Mouse (Mus musculus) hindbrain, embryonic 15.5 days (tissue): ENCODE measurements around the gene Evpl. TPM values are rescaled to one million over a fixed set of nuclear protein-coding genes. Genes with fewer than 3 reads are reported as not detected.
A peak's percentile ranks its signal among the peaks of the same experiment; 100 is the strongest.

ENCODE experiments used
- ATAC-seq: fragments of 200-750 bp; cut with Nextera tagmentation; 2 replicates; pipeline ENCODE4 v1.8.0; 2017; ENCODE audit warnings: low read depth, moderate number of reproducible peaks, moderate TSS enrichment; ENCODE audit not compliant: low FRiP score
- H3K27ac ChIP-seq: fragments of 300-500 bp; sonication (generic); replicated peaks from 2 replicates; pipeline ENCODE4 v1.5.1; 2015; ENCODE audit warnings: mild to moderate bottlenecking, inconsistent platforms
- H3K27me3 ChIP-seq: fragments of 300-500 bp; sonication (generic); 2 replicates; pipeline ENCODE4 v1.6.1; 2015; ENCODE audit warnings: control low read depth, inconsistent platforms
- H3K36me3 ChIP-seq: fragments of 300-500 bp; sonication (generic); 2 replicates; pipeline ENCODE4 v1.6.1; 2015; ENCODE audit warnings: control low read depth, inconsistent platforms
- H3K4me1 ChIP-seq: fragments of 300-500 bp; sonication (generic); replicated peaks from 2 replicates; pipeline ENCODE4 v1.6.1; 2015; ENCODE audit warnings: control low read depth, inconsistent platforms
- H3K4me2 ChIP-seq: fragments of 300-500 bp; sonication (generic); 2 replicates; pipeline ENCODE4 v1.6.1; 2015; ENCODE audit warnings: moderate library complexity, mild to moderate bottlenecking, inconsistent platforms
- H3K4me3 ChIP-seq: fragments of 300-500 bp; sonication (generic); 2 replicates; pipeline ENCODE4 v1.5.1; 2015; ENCODE audit warnings: mild to moderate bottlenecking, inconsistent platforms
- H3K9ac ChIP-seq: fragments of 300-500 bp; sonication (generic); 2 replicates; pipeline ENCODE4 v1.6.1; 2015; ENCODE audit warnings: inconsistent platforms
- H3K9me3 ChIP-seq: fragments of 300-500 bp; sonication (generic); 2 replicates; pipeline ENCODE4 v1.6.1; 2016; ENCODE audit warnings: control low read depth, inconsistent platforms
- WGBS: fragments of 180-500 bp; shearing (Covaris S2); methylation state at CpG from one replicate; pipeline ENCODE4 v1.1.7; 2015; 5-methylcytosine and 5-hydroxymethylcytosine counted together
- polyA plus RNA-seq: library from polyadenylated mRNA; unstranded; fragments of >200 nt; fragmentation: Nextera tagmentation; extraction: Ambion mirVana; gene quantifications from 2 replicates; pipeline ENCODE4 v1.2.1, GENCODE M21; 2015

Evpl gene
- polyA plus RNA-seq, 1 experiment from 2014 or later, result 1.1 TPM

DNA sequence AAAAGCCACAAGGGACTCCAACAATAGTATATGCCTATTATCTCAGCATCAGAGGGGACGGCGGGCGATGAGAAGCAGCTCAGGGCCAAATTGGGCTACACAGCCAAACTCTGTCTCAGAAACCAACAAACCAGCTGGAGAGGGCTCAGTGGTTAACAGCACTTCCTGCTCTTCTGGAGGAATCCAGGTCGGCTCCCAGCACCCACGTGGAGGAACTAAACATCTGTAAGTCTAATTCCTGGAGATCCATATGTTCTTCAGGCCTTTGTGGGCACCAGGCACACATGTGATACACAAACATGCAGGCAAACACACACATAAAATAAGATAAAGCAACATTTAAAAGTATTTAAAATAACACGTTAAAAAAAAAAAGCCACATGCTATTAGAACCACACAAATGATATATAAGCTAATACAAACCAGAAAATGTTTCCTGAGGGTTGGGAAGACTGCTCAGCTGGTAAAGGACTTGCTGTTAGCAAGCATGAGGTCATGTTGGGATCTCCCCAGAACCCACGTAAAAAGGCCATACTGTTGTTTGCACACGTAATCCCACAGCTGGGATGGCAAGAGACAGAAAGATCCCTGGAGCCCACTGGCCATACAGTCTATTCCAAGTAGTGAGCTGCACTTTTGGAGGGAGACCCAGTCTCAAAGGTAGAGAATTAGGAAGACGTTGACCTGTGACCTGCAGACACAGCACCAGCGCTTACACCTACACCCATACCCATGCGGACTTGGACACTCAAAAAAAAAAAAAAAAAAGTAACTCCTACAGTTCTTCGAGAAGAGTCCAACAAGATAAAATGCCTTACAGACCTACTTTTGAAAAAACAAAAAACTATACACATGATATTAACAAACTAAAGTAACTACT lies 35.0 kb upstream of the Evpl start:
- Histone ChIP-seq H3K27me3 (no peaks in the 10 kb centered on the region), H3K4me2 (peak overlapping the region; percentile 82), H3K36me3 (peaks cover 30% of the 10 kb centered on the region), H3K9ac (peak overlapping the region; percentile 78), H3K27ac (no peak overlapping the region), H3K9me3 (no peaks in the 10 kb centered on the region), H3K4me3 (peak overlapping the region; percentile 81), H3K4me1 (peaks cover 31% of the 10 kb centered on the region)
- no peak for ATAC-seq
- WGBS, result 59% methylated on average over 12 of the region's 12 CpGs

DNA sequence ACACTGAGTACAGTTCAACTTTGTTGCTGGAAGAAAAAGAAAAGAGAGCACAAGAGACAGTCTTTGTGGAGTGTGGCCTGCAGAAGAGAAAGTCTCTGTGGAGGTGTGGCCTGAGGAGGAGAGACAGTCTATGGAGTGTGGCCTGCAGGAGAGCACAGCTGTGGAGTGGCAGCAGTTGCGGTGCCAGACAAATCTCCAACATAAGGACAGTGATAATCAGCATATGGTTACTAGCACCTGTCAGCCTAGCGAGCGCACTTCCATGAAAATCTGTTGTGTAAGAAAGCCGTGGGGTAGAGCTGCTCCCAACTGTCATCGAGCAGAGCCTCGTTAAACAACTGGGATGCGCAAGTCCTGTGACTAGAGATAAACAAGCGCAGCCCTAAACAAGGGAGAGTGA lies 31.7 kb upstream of the Evpl start:
- no peak overlapping the region for H3K27ac ChIP-seq
- H3K9me3 ChIP-seq, result no peaks in the 10 kb centered on the region
- no peak overlapping the region for H3K4me2 ChIP-seq
- no peak overlapping the region for H3K4me3 ChIP-seq
- H3K4me1 ChIP-seq, result peaks cover 27% of the 10 kb centered on the region
- no peaks in the 10 kb centered on the region for H3K27me3 ChIP-seq
- H3K9ac ChIP-seq, result no peak overlapping the region
- WGBS, result 80% methylated on average over 8 of the region's 8 CpGs
- ATAC-seq, result no peak
- H3K36me3 ChIP-seq, result peaks cover 59% of the 10 kb centered on the region

DNA sequence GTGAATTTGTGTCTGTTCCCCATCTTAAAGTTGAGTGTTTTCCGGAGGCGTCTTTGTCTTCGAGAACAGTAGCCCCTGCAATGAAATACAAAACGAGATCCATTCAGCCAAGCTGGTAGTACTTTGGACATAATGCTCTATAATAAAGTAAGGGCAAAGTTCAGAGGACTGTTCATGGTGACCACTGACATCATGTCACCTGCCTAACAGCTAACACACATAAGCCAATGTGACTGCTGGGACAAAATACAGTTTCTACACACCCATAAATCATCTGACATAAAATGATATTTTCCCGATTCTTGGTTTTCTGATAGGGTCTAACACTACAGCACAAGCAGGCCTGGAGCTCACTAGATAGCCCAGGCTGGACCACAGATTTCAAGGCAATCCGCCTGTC lies 30.4 kb upstream of the Evpl start:
- Histone ChIP-seq H3K27me3 (no peaks in the 10 kb centered on the region), H3K27ac (no peak overlapping the region), H3K9ac (no peak overlapping the region), H3K9me3 (no peaks in the 10 kb centered on the region), H3K4me1 (peaks cover 25% of the 10 kb centered on the region), H3K36me3 (peaks cover 72% of the 10 kb centered on the region), H3K4me2 (no peak overlapping the region), H3K4me3 (no peak overlapping the region)
- ATAC-seq, result no peak
- over 99% methylated on average over 6 of the region's 6 CpGs for WGBS

DNA sequence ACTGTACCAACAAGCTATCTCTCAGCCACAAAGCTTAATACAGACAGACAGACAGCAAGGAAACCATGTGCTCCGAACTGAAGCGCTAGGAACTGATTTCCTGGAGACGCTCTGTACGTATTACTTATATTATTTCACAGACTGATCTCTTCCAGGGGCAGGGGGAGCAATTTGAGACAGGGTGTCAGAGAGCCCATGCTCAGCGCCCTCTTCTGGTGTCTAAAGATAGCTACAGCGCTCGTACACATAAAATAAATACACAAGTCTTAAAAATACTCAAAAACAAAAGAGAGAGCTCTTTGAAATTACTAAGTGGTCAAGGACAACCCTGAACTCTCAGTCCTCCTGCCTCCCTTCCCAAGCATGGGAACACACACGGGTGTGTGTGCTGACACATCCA lies 29.8 kb upstream of the Evpl start:
- Histone ChIP-seq H3K27me3 (no peaks in the 10 kb centered on the region), H3K9me3 (no peaks in the 10 kb centered on the region), H3K4me3 (no peak overlapping the region), H3K36me3 (peaks cover 78% of the 10 kb centered on the region), H3K27ac (no peak overlapping the region), H3K9ac (no peak overlapping the region), H3K4me1 (peaks cover 19% of the 10 kb centered on the region), H3K4me2 (no peak overlapping the region)
- no peak for ATAC-seq
- WGBS, result 85% methylated on average over 8 of the region's 8 CpGs

DNA sequence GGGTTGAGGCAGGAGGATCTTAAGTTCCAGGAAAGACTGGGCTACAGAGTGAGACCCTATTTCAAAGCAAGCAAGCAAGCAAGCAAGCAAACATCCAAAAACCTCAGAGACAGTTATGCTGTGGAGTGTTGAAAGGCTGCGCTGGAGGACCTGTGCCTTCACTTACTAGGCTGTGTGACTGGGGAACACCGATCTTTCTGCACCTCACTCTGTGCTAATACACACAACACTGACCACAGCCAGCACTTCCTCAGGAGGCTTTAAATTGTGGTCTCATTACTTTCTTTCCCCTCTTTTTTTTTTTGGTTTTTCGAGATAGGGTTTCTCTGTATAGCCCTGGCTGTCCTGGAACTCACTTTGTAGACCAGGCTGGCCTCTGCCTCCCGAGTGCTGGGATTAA lies 28.0 kb upstream of the Evpl start:
- Histone ChIP-seq H3K4me1 (peaks cover 4% of the 10 kb centered on the region; the same call in 1 of the 2 replicates), H3K36me3 (peaks cover 90% of the 10 kb centered on the region), H3K4me3 (no peak overlapping the region), H3K27ac (no peak overlapping the region), H3K9me3 (no peaks in the 10 kb centered on the region), H3K4me2 (no peak overlapping the region), H3K9ac (no peak overlapping the region), H3K27me3 (no peaks in the 10 kb centered on the region)
- ATAC-seq, result no peak
- 94% methylated on average over 4 of the region's 4 CpGs for WGBS

DNA sequence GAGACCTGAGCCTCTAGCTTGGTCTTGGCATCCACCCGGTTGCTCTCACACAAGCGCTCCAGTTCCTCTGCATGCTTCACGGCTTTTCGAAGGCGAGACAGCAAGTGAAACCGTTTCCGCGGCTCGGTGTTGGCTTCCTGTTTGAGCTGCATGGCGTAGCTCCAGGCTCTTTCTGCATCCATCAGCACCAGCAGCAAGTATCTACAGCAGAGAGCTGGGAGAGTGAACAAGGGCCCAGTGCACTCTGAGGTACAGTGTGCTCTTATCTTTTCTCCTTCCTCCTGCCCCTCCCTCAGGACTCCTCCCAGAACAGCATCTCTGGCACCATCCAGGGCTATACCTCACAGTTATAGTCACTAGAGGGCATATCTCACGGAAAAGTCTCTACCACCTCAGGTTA lies 27.5 kb upstream of the Evpl start:
- H3K9ac ChIP-seq, result no peak overlapping the region
- H3K9me3 ChIP-seq, result no peaks in the 10 kb centered on the region
- 90% methylated on average over 11 of the region's 11 CpGs for WGBS
- H3K27me3 ChIP-seq, result no peaks in the 10 kb centered on the region
- ATAC-seq, result no peak
- peaks cover 4% of the 10 kb centered on the region; the same call in 1 of the 2 replicates for H3K4me1 ChIP-seq
- H3K4me2 ChIP-seq, result no peak overlapping the region
- no peak overlapping the region for H3K4me3 ChIP-seq
- no peak overlapping the region for H3K27ac ChIP-seq
- peaks cover 95% of the 10 kb centered on the region for H3K36me3 ChIP-seq

DNA sequence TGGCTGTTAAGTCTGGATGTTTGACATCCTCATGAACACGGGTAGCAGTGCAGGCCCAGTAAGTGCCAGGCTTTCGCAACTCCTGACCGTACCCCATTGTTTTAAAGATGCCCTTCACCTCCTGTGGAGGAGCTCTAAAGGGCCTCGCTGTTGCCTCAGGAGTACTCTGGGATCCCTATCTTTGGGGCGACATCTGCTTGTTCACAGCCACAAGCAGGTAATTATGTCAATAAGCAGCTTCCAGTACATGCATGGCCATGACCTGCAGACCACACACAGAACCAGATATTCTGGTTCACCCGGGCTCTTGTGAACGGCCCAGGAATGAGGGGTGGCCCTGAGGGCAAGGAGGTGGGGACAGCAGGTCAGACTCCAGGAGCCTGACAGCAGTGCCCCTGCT lies 22.4 kb upstream of the Evpl start:
- no peak overlapping the region for H3K9ac ChIP-seq
- no peaks in the 10 kb centered on the region for H3K4me1 ChIP-seq
- no peak for ATAC-seq
- WGBS, result 89% methylated on average over 7 of the region's 7 CpGs
- H3K4me3 ChIP-seq, result no peak overlapping the region
- no peaks in the 10 kb centered on the region for H3K27me3 ChIP-seq
- peaks cover 87% of the 10 kb centered on the region for H3K36me3 ChIP-seq
- H3K9me3 ChIP-seq, result no peaks in the 10 kb centered on the region
- H3K27ac ChIP-seq, result no peak overlapping the region
- no peak overlapping the region for H3K4me2 ChIP-seq

DNA sequence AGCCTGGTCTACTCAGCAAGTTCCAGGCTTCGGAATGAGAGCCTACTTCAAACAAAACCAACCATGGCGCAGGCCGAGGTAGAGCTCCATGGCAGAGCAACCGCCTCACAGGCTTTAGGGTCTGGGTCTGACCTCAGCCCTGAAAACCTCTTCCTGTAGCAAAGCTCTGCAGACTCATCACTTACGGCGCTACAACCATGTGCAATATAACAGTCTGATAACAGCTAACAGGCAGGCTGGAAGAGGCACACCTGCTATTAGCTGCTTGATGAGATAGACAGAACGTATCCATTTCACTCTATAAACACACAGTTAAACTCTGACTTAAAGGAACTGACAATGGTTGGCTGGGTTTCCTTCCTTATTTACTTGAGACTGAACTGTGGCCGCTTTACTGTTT lies 21.6 kb upstream of the Evpl start:
- Histone ChIP-seq H3K27me3 (no peaks in the 10 kb centered on the region), H3K4me2 (no peak overlapping the region), H3K36me3 (peaks cover 89% of the 10 kb centered on the region), H3K9me3 (no peaks in the 10 kb centered on the region), H3K9ac (no peak overlapping the region), H3K4me3 (no peak overlapping the region), H3K27ac (no peak overlapping the region), H3K4me1 (no peaks in the 10 kb centered on the region)
- 95% methylated on average over 8 of the region's 8 CpGs for WGBS
- ATAC-seq, result no peak

DNA sequence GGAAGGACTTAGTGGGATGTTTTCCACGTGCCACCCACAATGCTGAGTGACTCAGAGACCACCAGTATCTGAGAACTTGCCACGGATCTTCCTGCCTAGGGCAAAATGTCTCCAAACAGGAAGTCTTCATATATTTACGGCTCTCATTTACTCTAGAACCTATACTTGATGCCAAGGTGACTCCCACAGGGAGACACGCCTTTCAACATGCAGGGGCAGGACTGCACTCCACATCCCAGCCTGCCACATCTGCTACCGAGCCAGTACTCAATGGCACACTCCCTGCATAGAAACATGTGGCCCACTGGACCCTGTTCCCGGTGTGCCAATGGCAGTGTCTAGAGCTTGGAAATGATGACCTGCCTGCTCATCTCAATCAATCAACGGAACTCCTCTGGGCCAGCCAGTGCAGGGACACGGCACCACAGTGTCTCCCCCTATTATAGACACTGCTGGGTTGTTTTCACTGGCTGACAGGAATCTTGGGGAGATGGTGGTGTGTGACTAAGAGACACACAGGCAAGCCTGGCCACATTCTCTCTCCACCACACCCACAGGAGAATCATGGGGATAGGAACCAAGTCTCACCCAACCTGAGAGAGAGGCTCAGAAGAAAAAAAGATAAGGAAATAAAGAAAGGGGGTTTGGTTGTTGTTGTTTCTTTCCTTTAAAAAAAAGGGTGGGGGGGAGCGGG lies 18.3 kb upstream of the Evpl start:
- no peak for ATAC-seq
- 93% methylated on average over 9 of the region's 9 CpGs for whole genome bisulfite sequencing

DNA sequence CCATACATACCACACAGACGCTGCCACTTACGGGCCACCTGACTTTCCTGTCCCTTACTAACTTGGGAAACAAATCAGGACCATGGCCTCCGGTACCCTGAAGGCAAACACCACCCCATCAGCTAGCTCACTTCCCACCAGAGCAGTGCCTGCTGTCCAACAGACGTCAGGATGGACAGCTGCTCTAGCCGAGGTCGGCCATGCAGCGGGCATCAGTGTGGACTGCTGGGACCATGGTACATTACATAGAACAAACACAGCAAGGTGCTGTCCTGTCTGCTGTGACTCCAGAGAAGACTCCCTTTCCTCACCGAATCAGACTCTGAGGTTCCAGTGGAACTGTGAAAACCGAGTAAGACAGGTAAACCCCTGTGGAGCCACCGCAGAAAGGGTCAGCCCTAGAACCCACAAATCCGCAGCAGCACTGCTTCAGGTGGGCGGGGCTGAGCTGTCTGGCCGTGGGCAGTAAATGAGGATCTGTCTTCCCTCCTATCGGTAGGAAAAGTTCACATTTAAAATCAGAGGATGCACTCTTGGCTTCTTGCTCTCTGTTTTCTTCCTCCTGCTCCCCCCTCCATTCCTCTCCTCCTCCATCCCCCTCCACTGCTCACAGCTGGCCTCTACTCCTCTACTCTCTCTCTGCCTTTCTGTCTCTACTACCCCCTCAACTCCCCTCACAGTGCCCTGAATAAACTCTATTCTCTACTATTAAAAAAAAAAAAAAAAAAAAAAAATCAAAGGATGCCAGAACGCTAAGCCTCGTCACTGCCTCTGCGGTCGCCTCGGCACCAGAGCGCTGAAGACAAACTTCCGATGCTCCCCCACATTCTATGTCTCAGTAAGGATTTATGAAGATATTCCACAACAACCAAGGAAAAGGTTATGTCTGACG lies 17.5 kb upstream of the Evpl start:
- Histone ChIP-seq H3K9ac (no peak overlapping the region), H3K4me3 (no peak overlapping the region), H3K27ac (no peak overlapping the region), H3K4me1 (no peaks in the 10 kb centered on the region), H3K9me3 (no peaks in the 10 kb centered on the region), H3K36me3 (peaks cover 88% of the 10 kb centered on the region), H3K4me2 (no peak overlapping the region), H3K27me3 (no peaks in the 10 kb centered on the region)
- no peak for ATAC-seq
- WGBS, result 85% methylated on average over 22 of the region's 22 CpGs

More for the DNA sequence above, 18.3 kb upstream of the Evpl start:
- H3K27me3 ChIP-seq, result no peaks in the 10 kb centered on the region
- no peaks in the 10 kb centered on the region for H3K4me1 ChIP-seq
- no peak overlapping the region for H3K9ac ChIP-seq
- no peak overlapping the region for H3K4me3 ChIP-seq
- H3K9me3 ChIP-seq, result no peaks in the 10 kb centered on the region
- no peak overlapping the region for H3K27ac ChIP-seq
- H3K4me2 ChIP-seq, result no peak overlapping the region
- peaks cover 88% of the 10 kb centered on the region for H3K36me3 ChIP-seq

DNA sequence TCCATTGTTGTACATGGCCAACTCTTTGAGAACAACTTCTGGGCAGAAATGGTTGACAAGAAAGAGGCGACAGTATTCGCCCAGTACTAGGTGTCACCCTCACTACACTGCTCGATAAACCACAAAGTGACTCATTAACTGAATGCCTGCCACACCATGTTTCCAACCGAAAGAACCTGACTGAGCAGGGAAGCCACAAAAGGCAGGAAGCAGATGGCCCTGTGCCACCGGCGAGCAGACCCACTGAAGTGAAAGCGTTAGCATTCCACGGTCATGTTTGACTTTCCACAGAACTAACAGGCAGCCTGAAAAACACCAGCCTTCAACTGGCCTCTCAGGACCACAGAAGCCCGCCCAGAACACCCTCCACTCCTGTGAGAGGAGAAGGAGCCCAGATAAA lies 16.8 kb upstream of the Evpl start:
- no peaks in the 10 kb centered on the region for H3K4me1 ChIP-seq
- H3K27me3 ChIP-seq, result no peaks in the 10 kb centered on the region
- WGBS, result 86% methylated on average over 9 of the region's 9 CpGs
- H3K4me3 ChIP-seq, result no peak overlapping the region
- peaks cover 87% of the 10 kb centered on the region for H3K36me3 ChIP-seq
- no peak overlapping the region for H3K9ac ChIP-seq
- H3K4me2 ChIP-seq, result no peak overlapping the region
- H3K9me3 ChIP-seq, result no peaks in the 10 kb centered on the region
- no peak for ATAC-seq
- H3K27ac ChIP-seq, result no peak overlapping the region
